Mouse (Mus musculus): ENCODE measurements around the gene Col27a1.

The Col27a1 gene

GRCm38 (mm10) chr4:63213907-63214621, at the start of gene Col27a1:
Gene Col27a1 (plus strand): TSS chr4:63214004.
- no peak for DNase-seq (ENCODE audit: low spot score in 2 of 2)

GRCm38 (mm10) chr4:63165636-63166035, 48.2 kb upstream of the Col27a1 start:
- DNase-seq (ENCODE audit: low spot score in 2 of 2) = no peak

GRCm38 (mm10) chr4:63166323-63166722, 47.5 kb upstream of the Col27a1 start:
- no peak for DNase-seq (ENCODE audit: low spot score in 2 of 2)

GRCm38 (mm10) chr4:63170061-63170460, 43.7 kb upstream of the Col27a1 start:
- no peak for DNase-seq (ENCODE audit: low spot score in 2 of 2)

GRCm38 (mm10) chr4:63171122-63171521, 42.7 kb upstream of the Col27a1 start:
- no peak for DNase-seq (ENCODE audit: low spot score in 2 of 2)

- no peak for DNase-seq (ENCODE audit: low spot score in 2 of 2)
Observed at GRCm38 (mm10) chr4:63171969-63172685, 41.7 kb upstream of the Col27a1 start, which contains the start of gene Kif12. Gene Kif12 (minus strand): TSS chr4:63172131.

- DNase-seq (ENCODE audit: low spot score in 2 of 2) = no peak
Observed at GRCm38 (mm10) chr4:63181556-63181955, 32.2 kb upstream of the Col27a1 start.

GRCm38 (mm10) chr4:63186281-63186870, 27.4 kb upstream of the Col27a1 start:
- no peak for DNase-seq (ENCODE audit: low spot score in 2 of 2)

GRCm38 (mm10) chr4:63191641-63192040, 22.2 kb upstream of the Col27a1 start:
- DNase-seq (ENCODE audit: low spot score in 2 of 2) = no peak

GRCm38 (mm10) chr4:63194366-63194765, 19.4 kb upstream of the Col27a1 start:
- no peak for DNase-seq (ENCODE audit: low spot score in 2 of 2)

GRCm38 (mm10) chr4:63199366-63199765, 14.4 kb upstream of the Col27a1 start:
- DNase-seq (ENCODE audit: low spot score in 2 of 2) = no peak

- DNase-seq (ENCODE audit: low spot score in 2 of 2) = no peak
Observed at GRCm38 (mm10) chr4:63203874-63204273, 9.9 kb upstream of the Col27a1 start.

- no peak for DNase-seq (ENCODE audit: low spot score in 2 of 2)
Observed at GRCm38 (mm10) chr4:63205583-63205982, 8.2 kb upstream of the Col27a1 start.

- DNase-seq (ENCODE audit: low spot score in 2 of 2) = peak; percentile 65 to 74
Observed at GRCm38 (mm10) chr4:63215185-63215992, 1.6 kb downstream of the Col27a1 start.

- peak; percentile 63 for DNase-seq (ENCODE audit: low spot score in 2 of 2)
Observed at GRCm38 (mm10) chr4:63215993-63216531, 2.3 kb downstream of the Col27a1 start.

- no peak for DNase-seq (ENCODE audit: low spot score in 2 of 2)
Observed at GRCm38 (mm10) chr4:63216566-63216965, 2.8 kb downstream of the Col27a1 start.

GRCm38 (mm10) chr4:63217513-63217912, 3.7 kb downstream of the Col27a1 start:
- DNase-seq (ENCODE audit: low spot score in 2 of 2) = no peak

- DNase-seq (ENCODE audit: low spot score in 2 of 2) = no peak
Observed at GRCm38 (mm10) chr4:63219059-63219458, 5.3 kb downstream of the Col27a1 start.

GRCm38 (mm10) chr4:63219635-63220034, 5.8 kb downstream of the Col27a1 start:
- DNase-seq (ENCODE audit: low spot score in 2 of 2) = no peak

- peak; percentile 81 to 85 for DNase-seq (ENCODE audit: low spot score in 2 of 2)
Observed at GRCm38 (mm10) chr4:63221096-63221958, 7.5 kb downstream of the Col27a1 start.

- no peak for DNase-seq (ENCODE audit: low spot score in 2 of 2)
Observed at GRCm38 (mm10) chr4:63222246-63222645, 8.4 kb downstream of the Col27a1 start.
